Mouse (Mus musculus): ENCODE results near the gene Kxd1. TPM values are rescaled to one million over a fixed set of nuclear protein-coding genes. Genes with fewer than 3 reads are reported as not detected.
A peak's percentile ranks its signal among the peaks of the same experiment; 100 is the strongest.

The Kxd1 gene
- polyA plus RNA-seq, 1 experiment from 2014 or later, result 81.8 TPM

GRCm38 (mm10) chr8:70466305-70466704 is 61.5 kb downstream of the Kxd1 start:
- H3K9ac ChIP-seq (ENCODE audit: low read depth, low read length), result no peak overlapping the region
- TF ChIP-seq CTCF (IDR thresholded peaks at IDR 0.05; ENCODE audit: low read depth), result no peak
- no peak for ATAC-seq (replicated peaks; ENCODE audit: low FRiP score, low read depth)
- no peaks in the 10 kb centered on the region for H3K27me3 ChIP-seq (ENCODE audit: insufficient read depth, low read length)
- H3K4me1 ChIP-seq (replicated peaks; ENCODE audit: insufficient read depth, low read length), result peaks cover 8% of the 10 kb centered on the region; the same call in 1 of the 2 replicates
- 84% methylated on average over 4 of the region's 4 CpGs for WGBS
- DNase-seq (ENCODE audit: low spot score), result no peak
- H3K4me2 ChIP-seq (ENCODE audit: low read length), result no peak overlapping the region
- H3K9me3 ChIP-seq (replicated peaks; ENCODE audit: low read length), result no peaks in the 10 kb centered on the region
- no peak overlapping the region for H3K4me3 ChIP-seq (replicated peaks; ENCODE audit: low read depth, low read length)
- H3K27ac ChIP-seq, result no peak overlapping the region
- 0 out of 2 replicates have a peak, but pooled peaks cover 2% of the 10 kb centered on the region for H3K36me3 ChIP-seq (ENCODE audit: insufficient read depth, low read length)

GRCm38 (mm10) chr8:70465701-70466100 is 62.1 kb downstream of the Kxd1 start:
- 0 out of 2 replicates have a peak, but pooled peaks cover 2% of the 10 kb centered on the region for H3K36me3 ChIP-seq (ENCODE audit: insufficient read depth, low read length)
- ATAC-seq (replicated peaks; ENCODE audit: low FRiP score, low read depth), result no peak
- DNase-seq (ENCODE audit: low spot score), result no peak
- no peaks in the 10 kb centered on the region for H3K27me3 ChIP-seq (ENCODE audit: insufficient read depth, low read length)
- H3K4me3 ChIP-seq (replicated peaks; ENCODE audit: low read depth, low read length), result no peak overlapping the region
- no peak overlapping the region for H3K27ac ChIP-seq
- no peaks in the 10 kb centered on the region for H3K9me3 ChIP-seq (replicated peaks; ENCODE audit: low read length)
- H3K4me2 ChIP-seq (ENCODE audit: low read length), result no peak overlapping the region
- WGBS, result 90% methylated on average over 4 of the region's 4 CpGs
- H3K4me1 ChIP-seq (replicated peaks; ENCODE audit: insufficient read depth, low read length), result peaks cover 8% of the 10 kb centered on the region; the same call in 1 of the 2 replicates
- H3K9ac ChIP-seq (ENCODE audit: low read depth, low read length), result no peak overlapping the region
- no peak for TF ChIP-seq CTCF (IDR thresholded peaks at IDR 0.05; ENCODE audit: low read depth)

GRCm38 (mm10) chr8:70464162-70464561 is 63.6 kb downstream of the Kxd1 start:
- no peak for TF ChIP-seq CTCF (IDR thresholded peaks at IDR 0.05; ENCODE audit: low read depth)
- no peak overlapping the region for H3K4me3 ChIP-seq (replicated peaks; ENCODE audit: low read depth, low read length)
- WGBS, result 89% methylated on average over 6 of the region's 6 CpGs
- peaks cover 8% of the 10 kb centered on the region; the same call in 1 of the 2 replicates for H3K4me1 ChIP-seq (replicated peaks; ENCODE audit: insufficient read depth, low read length)
- no peak overlapping the region for H3K9ac ChIP-seq (ENCODE audit: low read depth, low read length)
- H3K9me3 ChIP-seq (replicated peaks; ENCODE audit: low read length), result no peaks in the 10 kb centered on the region
- no peak overlapping the region for H3K27ac ChIP-seq
- no peak for ATAC-seq (replicated peaks; ENCODE audit: low FRiP score, low read depth)
- H3K36me3 ChIP-seq (ENCODE audit: insufficient read depth, low read length), result 0 out of 2 replicates have a peak, but pooled peaks cover 2% of the 10 kb centered on the region
- no peaks in the 10 kb centered on the region for H3K27me3 ChIP-seq (ENCODE audit: insufficient read depth, low read length)
- no peak overlapping the region for H3K4me2 ChIP-seq (ENCODE audit: low read length)
- no peak for DNase-seq (ENCODE audit: low spot score)

GRCm38 (mm10) chr8:70463306-70463705 is 64.5 kb downstream of the Kxd1 start:
- no peak for TF ChIP-seq CTCF (IDR thresholded peaks at IDR 0.05; ENCODE audit: low read depth)
- Histone ChIP-seq H3K4me2 (ENCODE audit: low read length) (no peak overlapping the region), H3K36me3 (ENCODE audit: insufficient read depth, low read length) (0 out of 2 replicates have a peak, but pooled peaks cover 2% of the 10 kb centered on the region), H3K4me3 (replicated peaks; ENCODE audit: low read depth, low read length) (no peak overlapping the region), H3K9ac (ENCODE audit: low read depth, low read length) (no peak overlapping the region), H3K27me3 (ENCODE audit: insufficient read depth, low read length) (no peaks in the 10 kb centered on the region), H3K4me1 (replicated peaks; ENCODE audit: insufficient read depth, low read length) (peaks cover 8% of the 10 kb centered on the region; the same call in 1 of the 2 replicates), H3K27ac (no peak overlapping the region), H3K9me3 (replicated peaks; ENCODE audit: low read length) (no peaks in the 10 kb centered on the region)
- 82% methylated on average over 4 of the region's 4 CpGs for WGBS
- DNase-seq (ENCODE audit: low spot score), result no peak
- no peak for ATAC-seq (replicated peaks; ENCODE audit: low FRiP score, low read depth)

- Histone ChIP-seq H3K27me3 (ENCODE audit: insufficient read depth, low read length) (no peaks in the 10 kb centered on the region), H3K9me3 (replicated peaks; ENCODE audit: low read length) (no peaks in the 10 kb centered on the region), H3K36me3 (ENCODE audit: insufficient read depth, low read length) (0 out of 2 replicates have a peak, but pooled peaks cover 2% of the 10 kb centered on the region), H3K9ac (ENCODE audit: low read depth, low read length) (no peak overlapping the region), H3K4me3 (replicated peaks; ENCODE audit: low read depth, low read length) (no peak overlapping the region), H3K27ac (no peak overlapping the region), H3K4me2 (ENCODE audit: low read length) (no peak overlapping the region), H3K4me1 (replicated peaks; ENCODE audit: insufficient read depth, low read length) (peaks cover 7% of the 10 kb centered on the region; the same call in 1 of the 2 replicates)
- no peak for TF ChIP-seq CTCF (IDR thresholded peaks at IDR 0.05; ENCODE audit: low read depth)
- 73% methylated on average over 8 of the region's 8 CpGs for WGBS
- DNase-seq (ENCODE audit: low spot score) (no peak), ATAC-seq (replicated peaks; ENCODE audit: low FRiP score, low read depth) (no peak)
These were observed 65.3 kb downstream of the Kxd1 start for GRCm38 (mm10) chr8:70462516-70462813.

GRCm38 (mm10) chr8:70461765-70462515 is 65.8 kb downstream of the Kxd1 start:
- no peak for DNase-seq (ENCODE audit: low spot score)
- WGBS, result 83% methylated on average over 16 of the region's 16 CpGs
- H3K36me3 ChIP-seq (ENCODE audit: insufficient read depth, low read length), result 0 out of 2 replicates have a peak, but pooled peaks cover 2% of the 10 kb centered on the region
- TF ChIP-seq CTCF (IDR thresholded peaks at IDR 0.05; ENCODE audit: low read depth), result no peak
- H3K9me3 ChIP-seq (replicated peaks; ENCODE audit: low read length), result no peaks in the 10 kb centered on the region
- H3K27ac ChIP-seq, result no peak overlapping the region
- 0 out of 2 replicates have a peak, but pooled peaks have one; percentile 11 for ATAC-seq (replicated peaks; ENCODE audit: low FRiP score, low read depth)
- H3K9ac ChIP-seq (ENCODE audit: low read depth, low read length), result no peak overlapping the region
- no peak overlapping the region for H3K4me2 ChIP-seq (ENCODE audit: low read length)
- 0 out of 2 replicates have a peak, but pooled peaks cover 3% of the 10 kb centered on the region for H3K4me1 ChIP-seq (replicated peaks; ENCODE audit: insufficient read depth, low read length)
- H3K4me3 ChIP-seq (replicated peaks; ENCODE audit: low read depth, low read length), result no peak overlapping the region
- no peaks in the 10 kb centered on the region for H3K27me3 ChIP-seq (ENCODE audit: insufficient read depth, low read length)
